Mouse (Mus musculus) G1E (cell line): ENCODE data around the gene Pcmtd2. TPM values are rescaled to one million over a fixed set of nuclear protein-coding genes. Genes with fewer than 3 reads are reported as not detected.
"Not testable (repeated sequence)": the region's sequence is repeated elsewhere in the genome, so short reads cannot be mapped to it uniquely, and the experiment has no call there.

Experiments used
- ATAC-seq: 2 replicates; pipeline ENCODE4 v1.8.0; 2016; ENCODE audit warnings: mild to moderate bottlenecking; ENCODE audit not compliant: insufficient number of reproducible peaks, poor library complexity, low FRiP score, severe bottlenecking; ENCODE audit errors: extremely low read depth
- DNase-seq: peaks from one replicate; pipeline ENCODE4 v3.0.0; 2012; ENCODE audit warnings: low spot score
- H3K27me3 ChIP-seq: 2 replicates; pipeline ENCODE4 v1.6.1; 2012; ENCODE audit warnings: mild to moderate bottlenecking, low read length, inconsistent platforms; ENCODE audit not compliant: insufficient read depth
- H3K36me3 ChIP-seq: replicated peaks from 2 replicates; pipeline ENCODE3; 2012; ENCODE audit warnings: mild to moderate bottlenecking, inconsistent platforms
- H3K4me1 ChIP-seq: 2 replicates; pipeline ENCODE4 v1.6.1; 2012; ENCODE audit warnings: low read depth, low read length, inconsistent platforms, mixed read lengths; ENCODE audit not compliant: insufficient read depth
- H3K4me3 ChIP-seq: 2 replicates; pipeline ENCODE4 v1.5.1; 2012; ENCODE audit warnings: low read depth, mild to moderate bottlenecking, inconsistent platforms, low read length, moderate library complexity, mixed read lengths
- H3K9me3 ChIP-seq: replicated peaks from 2 replicates; pipeline ENCODE4 v1.6.1; 2012; ENCODE audit warnings: inconsistent platforms
- CTCF ChIP-seq: IDR thresholded peaks from 2 replicates; pipeline ENCODE4 v1.5.1; 2012; ENCODE audit warnings: low read depth, low read length, inconsistent platforms, mixed read lengths
- GATA1 ChIP-seq: IDR thresholded peaks from 2 replicates; pipeline ENCODE4 v1.6.1; 2012; ENCODE audit warnings: borderline replicate concordance, low read length, inconsistent platforms, mixed read lengths
- GATA2 ChIP-seq: IDR thresholded peaks from 2 replicates; pipeline ENCODE4 v1.6.1; 2012; ENCODE audit warnings: low read depth, low read length, inconsistent platforms, borderline replicate concordance
- POLR2AphosphoS5 ChIP-seq: IDR thresholded peaks from 2 replicates; pipeline ENCODE4 v1.6.1; 2012; ENCODE audit warnings: low read depth, low read length, inconsistent platforms; ENCODE audit not compliant: insufficient replicate concordance
- TAL1 ChIP-seq: conservative IDR thresholded peaks from 2 replicates; pipeline ENCODE4 v1.6.1; 2012; ENCODE audit warnings: low read depth, low read length, inconsistent platforms, mixed read lengths
- polyA plus RNA-seq: library from polyadenylated mRNA; stranded (reverse); fragments of >175 nt; gene quantifications from 2 replicates; pipeline ENCODE4 v1.2.3, GENCODE M21; 2012
- total RNA-seq, 2 experiments: library from RNA; stranded (forward) in 1 of 2; stranded (reverse) in 1 of 2; fragments of 200-1000 nt in 1 of 2; fragments of >200 nt in 1 of 2; fragmentation: Nextera tagmentation in 1 of 2; gene quantifications; 2 replicates each; pipeline ENCODE4 v1.2.3; 2014 to 2017

The Pcmtd2 gene
- 36.9 and 39.3 TPM in 2 replicates for total RNA-seq (2014; fragmentation: Nextera tagmentation)
- total RNA-seq (2017): 33.8 and 42.3 TPM in 2 replicates
- polyA plus RNA-seq: 13.1 and 17.4 TPM in 2 replicates

GRCm38 (mm10) chr2:181837372-181838292 is at the start of gene Pcmtd2:
TSS of gene Pcmtd2 (plus strand) at chr2:181837854.
- Histone ChIP-seq H3K27me3 (0 out of 2 replicates have a peak, but pooled peaks cover under 1% of the 10 kb centered on the region), H3K9me3 (no peaks in the 10 kb centered on the region), H3K4me3 (peak within 1 kb of the TSS; percentile 85), H3K36me3 (peaks cover 15% of the 10 kb centered on the region), H3K4me1 (peaks cover 15% of the 10 kb centered on the region)
- peak; percentile 96 for ATAC-seq
- DNase-seq: peak; percentile 85
- TF ChIP-seq CTCF: no peak
- no peak for TF ChIP-seq POLR2AphosphoS5
- TF ChIP-seq GATA2: no peak
- no peak for TF ChIP-seq TAL1
- TF ChIP-seq GATA1: no peak

DNA sequence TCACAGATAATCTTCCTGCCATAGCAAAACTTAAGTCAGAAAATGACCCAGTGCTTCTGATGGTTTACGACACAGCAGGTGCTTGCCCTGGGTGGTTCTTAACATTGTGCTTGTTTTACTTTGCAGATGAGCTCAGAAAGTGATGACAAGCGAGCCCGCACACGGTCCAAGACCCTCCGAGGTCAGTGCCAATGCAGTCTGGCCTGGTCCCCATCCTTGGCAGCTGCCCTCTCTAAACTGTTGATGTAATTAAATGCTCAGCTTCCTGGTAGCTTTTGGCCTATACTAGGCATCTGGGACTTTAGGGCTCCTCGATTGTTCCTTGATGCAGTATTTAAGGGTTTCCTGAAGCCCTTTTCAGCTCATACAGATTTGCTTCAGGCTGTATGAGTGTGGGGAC is 48.3 kb upstream of the Pcmtd2 start:
- no peaks in the 10 kb centered on the region for H3K4me1 ChIP-seq
- no peak overlapping the region for H3K4me3 ChIP-seq
- no peaks in the 10 kb centered on the region for H3K9me3 ChIP-seq
- ATAC-seq (no peak), DNase-seq (no peak)
- H3K36me3 ChIP-seq: no peaks in the 10 kb centered on the region
- TF ChIP-seq CTCF: no peak
- TF ChIP-seq TAL1: no peak
- TF ChIP-seq GATA1: no peak
- TF ChIP-seq GATA2: no peak
- peaks cover 10% of the 10 kb centered on the region; the same call in 1 of the 2 replicates for H3K27me3 ChIP-seq

- peaks cover 14% of the 10 kb centered on the region for H3K27me3 ChIP-seq
- not testable (repeated sequence) for H3K9me3 ChIP-seq, H3K36me3 ChIP-seq, ATAC-seq, H3K4me3 ChIP-seq, H3K4me1 ChIP-seq, DNase-seq
Observed at GRCm38 (mm10) chr2:181793186-181793585, 44.5 kb upstream of the Pcmtd2 start.

DNA sequence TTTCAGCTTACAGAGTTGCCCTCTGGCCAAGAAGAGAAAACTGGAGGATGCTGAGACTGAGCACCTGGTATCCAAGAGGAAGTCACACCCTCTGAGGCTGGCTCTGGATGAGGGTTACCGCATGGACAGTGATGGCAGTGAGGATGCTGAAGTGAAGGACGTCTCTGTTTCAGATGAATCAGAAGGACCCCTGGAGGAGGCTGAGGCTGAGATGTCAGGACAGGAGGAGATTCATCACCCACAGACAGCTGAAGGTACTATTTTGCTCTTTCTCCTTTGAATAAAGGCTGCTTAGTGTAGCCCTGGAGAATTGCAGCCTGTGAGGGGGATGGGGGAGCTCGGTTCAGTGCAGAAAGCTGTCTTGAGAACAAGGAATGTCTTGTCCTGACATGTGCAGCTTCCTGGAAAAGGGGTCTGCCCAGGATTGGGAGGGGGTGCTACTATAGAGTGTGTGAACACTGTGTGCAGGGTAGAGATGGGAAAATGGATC is 42.0 kb upstream of the Pcmtd2 start:
- H3K4me1 ChIP-seq: no peaks in the 10 kb centered on the region
- no peak for TF ChIP-seq GATA2
- TF ChIP-seq POLR2AphosphoS5: no peak
- no peak for TF ChIP-seq GATA1
- TF ChIP-seq CTCF: no peak
- no peak for TF ChIP-seq TAL1
- no peaks in the 10 kb centered on the region for H3K9me3 ChIP-seq
- H3K4me3 ChIP-seq: no peak overlapping the region
- no peak for DNase-seq
- no peak for ATAC-seq
- H3K36me3 ChIP-seq: no peaks in the 10 kb centered on the region
- peaks cover 15% of the 10 kb centered on the region for H3K27me3 ChIP-seq

DNA sequence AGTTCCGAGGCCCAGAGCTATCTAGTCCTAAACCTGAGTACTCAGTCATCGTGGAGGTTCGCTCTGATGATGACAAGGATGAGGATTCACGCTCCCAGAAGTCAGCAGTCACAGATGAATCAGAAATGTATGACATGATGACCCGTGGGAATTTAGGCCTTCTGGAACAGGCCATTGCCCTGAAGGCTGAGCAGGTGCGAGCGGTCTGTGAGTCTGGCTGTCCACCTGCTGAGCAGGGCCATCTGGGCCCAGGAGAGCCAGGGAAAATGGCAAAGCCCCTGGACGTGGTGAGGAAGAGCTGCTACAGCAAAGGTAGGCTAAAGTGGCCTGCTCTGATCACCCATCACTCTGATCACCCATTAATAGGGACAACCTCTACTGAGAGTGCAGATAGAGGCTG is 40.0 kb upstream of the Pcmtd2 start:
- H3K4me1 ChIP-seq: no peaks in the 10 kb centered on the region
- ATAC-seq: no peak
- no peaks in the 10 kb centered on the region for H3K9me3 ChIP-seq
- no peaks in the 10 kb centered on the region for H3K36me3 ChIP-seq
- DNase-seq: no peak
- no peak for TF ChIP-seq GATA2
- no peak for TF ChIP-seq POLR2AphosphoS5
- TF ChIP-seq TAL1: no peak
- TF ChIP-seq GATA1: no peak
- H3K4me3 ChIP-seq: no peak overlapping the region
- peaks cover 15% of the 10 kb centered on the region for H3K27me3 ChIP-seq

GRCm38 (mm10) chr2:181829032-181829650 is 8.5 kb upstream of the Pcmtd2 start:
- H3K27me3 ChIP-seq: peaks cover 6% of the 10 kb centered on the region; the same call in 1 of the 2 replicates
- ATAC-seq: peak; percentile 57
- no peaks in the 10 kb centered on the region for H3K9me3 ChIP-seq
- no peaks in the 10 kb centered on the region for H3K36me3 ChIP-seq
- H3K4me3 ChIP-seq: no peak overlapping the region
- peaks cover 7% of the 10 kb centered on the region for H3K4me1 ChIP-seq
- DNase-seq: no peak
- TF ChIP-seq GATA1 (no peak), TAL1 (0 out of 2 replicates have a peak, but pooled peaks have one; percentile 26)
